Mouse (Mus musculus) Muller cell, postnatal 12 days (primary cell): ENCODE data around the gene Olfr695.
"Not testable (repeated sequence)": the region's sequence is repeated elsewhere in the genome, so short reads cannot be mapped to it uniquely, and the experiment has no call there.

ENCODE experiments used
- DNase-seq: peaks from one replicate; pipeline ENCODE4 v3.0.0-alpha.2; 2015; ENCODE audit errors: inconsistent ontology term

Olfr695 gene

GRCm38 (mm10) chr7:106716296-106716695 lies at the start of gene Olfr695:
Olfr695 (minus strand) TSS chr7:106716396.
- DNase-seq: no peak

GRCm38 (mm10) chr7:106761008-106761407 lies 44.8 kb upstream of the Olfr695 start:
- not testable (repeated sequence) for DNase-seq

GRCm38 (mm10) chr7:106758800-106759199 lies 42.6 kb upstream of the Olfr695 start:
- no peak for DNase-seq

- no peak for DNase-seq
Observed at GRCm38 (mm10) chr7:106755297-106755696, 39.1 kb upstream of the Olfr695 start, which contains the start of gene Olfr698. Olfr698 (minus strand) TSS chr7:106755397.

- DNase-seq: no peak
Observed at GRCm38 (mm10) chr7:106745811-106746210, 29.6 kb upstream of the Olfr695 start.

GRCm38 (mm10) chr7:106742343-106742742 lies 26.1 kb upstream of the Olfr695 start, which contains the start of gene Olfr697:
Olfr697 (minus strand) TSS chr7:106742443.
- DNase-seq: no peak

GRCm38 (mm10) chr7:106737028-106737427 lies 20.8 kb upstream of the Olfr695 start:
- no peak for DNase-seq

GRCm38 (mm10) chr7:106733717-106734116 lies 17.5 kb upstream of the Olfr695 start:
- no peak for DNase-seq

GRCm38 (mm10) chr7:106725654-106726053 lies 9.5 kb upstream of the Olfr695 start:
- DNase-seq: not testable (repeated sequence)

- DNase-seq: no peak
Observed at GRCm38 (mm10) chr7:106711463-106711862, 4.7 kb downstream of the Olfr695 start.

- not testable (repeated sequence) for DNase-seq
Observed at GRCm38 (mm10) chr7:106707705-106708104, 8.5 kb downstream of the Olfr695 start.

- no peak for DNase-seq
Observed at GRCm38 (mm10) chr7:106696891-106697290, 19.3 kb downstream of the Olfr695 start.

- no peak for DNase-seq
Observed at GRCm38 (mm10) chr7:106692976-106693375, 23.2 kb downstream of the Olfr695 start.

- DNase-seq: no peak
Observed at GRCm38 (mm10) chr7:106691714-106692113, 24.5 kb downstream of the Olfr695 start, which contains the start of gene Olfr694. Olfr694 (minus strand) TSS chr7:106691814.

GRCm38 (mm10) chr7:106685382-106685781 lies 30.8 kb downstream of the Olfr695 start:
- DNase-seq: no peak

GRCm38 (mm10) chr7:106680484-106680883 lies 35.7 kb downstream of the Olfr695 start, which contains the start of gene Olfr693:
Olfr693 (minus strand) TSS chr7:106680584.
- DNase-seq: no peak
